Mouse (Mus musculus): ENCODE results near the gene Gpr61. TPM values are rescaled to one million over a fixed set of nuclear protein-coding genes. Genes with fewer than 3 reads are reported as not detected.
A peak's percentile ranks its signal among the peaks of the same experiment; 100 is the strongest.

Gene Gpr61
- total and polyA plus RNA-seq, 3 experiments: 0.27 TPM; not detected in 2

GRCm38 (mm10) chr3:108193686-108194085 lies 39.0 kb upstream of the Gpr61 start:
- Histone ChIP-seq H3K27me3 (replicated peaks) (no peaks in the 10 kb centered on the region), H3K9me3 (replicated peaks; ENCODE audit: low read length) (no peaks in the 10 kb centered on the region), H3K27ac (ENCODE audit: insufficient read depth, low read depth) (no peak overlapping the region), H3K9ac (ENCODE audit: insufficient read depth, low read depth) (no peak overlapping the region), H3K36me3 (replicated peaks in 1 of 2; ENCODE audit: control insufficient read depth in 1 of 2, insufficient read depth in 1 of 2, low read length in 1 of 2) (peaks cover 0 to 40% of the 10 kb centered on the region in 2 experiments), H3K4me3 (replicated peaks in 1 of 3; ENCODE audit: low read depth in 2 of 3, low read length in 2 of 3, poor library complexity in 1 of 3) (no peak overlapping the region), H3K4me1 (ENCODE audit: control insufficient read depth in 1 of 2, insufficient read depth in 2 of 2) (peaks cover 11 to 22% of the 10 kb centered on the region in 2 experiments), H3K4me2 (ENCODE audit: insufficient read depth, low read depth, poor library complexity, severe bottlenecking) (no peak overlapping the region), H3K79me2 (replicated peaks; ENCODE audit: control insufficient read depth, extremely low read depth, insufficient read depth, poor library complexity, severe bottlenecking) (no peaks in the 10 kb centered on the region)
- in situ Hi-C loops (cut with MboI; ENCODE audit: low pct_ligation_motif_present, low pct_unique_long_range_greater_than_20kb, low sequenced_read_pairs) (no loop called here), dilution Hi-C loops (cut with MboI; ENCODE audit: extremely low pct_ligation_motif_present, extremely low pct_unique_long_range_greater_than_20kb, low sequenced_read_pairs) (no loop called here)
- TF ChIP-seq ELF1 (IDR thresholded peaks at IDR 0.05; ENCODE audit: low read depth, low read length) (no peak), ZNF384 (IDR thresholded peaks at IDR 0.05; ENCODE audit: low read depth, low read length) (no peak), MYC (IDR thresholded peaks at IDR 0.05; ENCODE audit: low read depth, low read length) (no peak), CHD2 (IDR thresholded peaks at IDR 0.05; ENCODE audit: low read length) (no peak), GABPA (IDR thresholded peaks at IDR 0.05; ENCODE audit: insufficient replicate concordance, low read depth, low read length) (no peak), MXI1 (IDR thresholded peaks at IDR 0.05; ENCODE audit: low read depth, low read length) (no peak), USF1 (IDR thresholded peaks at IDR 0.05; ENCODE audit: low read depth, low read length) (no peak), EP300 (IDR thresholded peaks at IDR 0.05; ENCODE audit: low read length) (no peak), BHLHE40 (IDR thresholded peaks at IDR 0.05; ENCODE audit: low read depth, low read length) (no peak), SIN3A (IDR thresholded peaks at IDR 0.05; ENCODE audit: low read length) (no peak), SMC3 (IDR thresholded peaks at IDR 0.05; ENCODE audit: low read depth, low read length) (no peak)
- no peak for DNase-seq (ENCODE audit: extremely low read depth)

- H3K79me2 ChIP-seq (replicated peaks; ENCODE audit: control insufficient read depth, extremely low read depth, insufficient read depth, poor library complexity, severe bottlenecking): no peaks in the 10 kb centered on the region
- no peak overlapping the region for H3K9ac ChIP-seq (ENCODE audit: insufficient read depth, low read depth)
- no peak for DNase-seq (ENCODE audit: extremely low read depth)
- in situ Hi-C loops (cut with MboI; ENCODE audit: low pct_ligation_motif_present, low pct_unique_long_range_greater_than_20kb, low sequenced_read_pairs): no loop called here
- no peak overlapping the region for H3K27ac ChIP-seq (ENCODE audit: insufficient read depth, low read depth)
- H3K27me3 ChIP-seq (replicated peaks): peaks cover 31% of the 10 kb centered on the region
- H3K36me3 ChIP-seq (replicated peaks in 1 of 2; ENCODE audit: control insufficient read depth in 1 of 2, insufficient read depth in 1 of 2, low read length in 1 of 2): peaks cover 0 to 5% of the 10 kb centered on the region in 2 experiments
- H3K4me3 ChIP-seq (replicated peaks in 1 of 3; ENCODE audit: low read depth in 2 of 3, low read length in 2 of 3, poor library complexity in 1 of 3): no peak overlapping the region
- no peaks in the 10 kb centered on the region for H3K9me3 ChIP-seq (replicated peaks; ENCODE audit: low read length)
- peaks cover 7 to 15% of the 10 kb centered on the region in 2 experiments for H3K4me1 ChIP-seq (ENCODE audit: control insufficient read depth in 1 of 2, insufficient read depth in 2 of 2)
- peak overlapping the region; percentile 29; the same call in 1 of the 2 replicates for H3K4me2 ChIP-seq (ENCODE audit: insufficient read depth, low read depth, poor library complexity, severe bottlenecking)
- TF ChIP-seq JUN (IDR thresholded peaks at IDR 0.05; ENCODE audit: insufficient read depth, low read depth, low read length) (no peak), MAX (IDR thresholded peaks at IDR 0.05; ENCODE audit: low read length) (no peak), GABPA (IDR thresholded peaks at IDR 0.05; ENCODE audit: insufficient replicate concordance, low read depth, low read length) (no peak), BHLHE40 (IDR thresholded peaks at IDR 0.05; ENCODE audit: low read depth, low read length) (0 out of 2 replicates have a peak, but pooled peaks have one; percentile 15), JUND (conservative IDR thresholded peaks at IDR 0.05; ENCODE audit: low read depth, low read length) (0 out of 2 replicates have a peak, but pooled peaks have one; percentile 23), IRF4 (IDR thresholded peaks at IDR 0.05; ENCODE audit: low read depth, low read length) (peak; percentile 74; the same call in 1 of the 2 replicates), ELF1 (IDR thresholded peaks at IDR 0.05; ENCODE audit: low read depth, low read length) (no peak), USF2 (conservative IDR thresholded peaks at IDR 0.05; ENCODE audit: low read depth, low read length) (no peak)
- dilution Hi-C loops (cut with MboI; ENCODE audit: extremely low pct_ligation_motif_present, extremely low pct_unique_long_range_greater_than_20kb, low sequenced_read_pairs): no loop called here
Measured at GRCm38 (mm10) chr3:108189897-108190296, 35.2 kb upstream of the Gpr61 start.

Measured in CH12.LX (cell line).